Mouse (Mus musculus): Measurements from ENCODE around the gene Rabep1. TPM values are rescaled to one million over a fixed set of nuclear protein-coding genes. Genes with fewer than 3 reads are reported as not detected.

Gene Rabep1
- polyA plus RNA-seq, 1 experiment from 2014 or later: 27.7 TPM

GRCm38 (mm10) chr11:70871110-70871509, 26.5 kb downstream of the Rabep1 start:
- no peaks in the 10 kb centered on the region for H3K27me3 ChIP-seq (ENCODE audit: control insufficient read depth, insufficient read depth, low read length)
- no peak overlapping the region for H3K4me2 ChIP-seq (ENCODE audit: low read length)
- ATAC-seq (ENCODE audit: insufficient number of reproducible peaks, insufficient read depth, low FRiP score, low read depth): no peak
- peaks cover 5 to 18% of the 10 kb centered on the region in 2 experiments for H3K4me1 ChIP-seq (ENCODE audit: control insufficient read depth in 2 of 2, insufficient read depth in 2 of 2, low read length in 2 of 2)
- H3K36me3 ChIP-seq (ENCODE audit: control insufficient read depth, insufficient read depth, low read length): no peaks in the 10 kb centered on the region
- no peaks in the 10 kb centered on the region for H3K9me3 ChIP-seq (ENCODE audit: control insufficient read depth, low read length)
- 88% methylated on average over 1 of the region's 1 CpGs for WGBS
- H3K9ac ChIP-seq (ENCODE audit: low read length): no peak overlapping the region
- H3K27ac ChIP-seq (replicated peaks in 1 of 2; ENCODE audit: control insufficient read depth in 1 of 2, insufficient read depth in 1 of 2, low read depth in 2 of 2, low read length in 2 of 2): no peak overlapping the region
- no peak overlapping the region for H3K4me3 ChIP-seq (ENCODE audit: control insufficient read depth in 1 of 2, insufficient read depth in 1 of 2, low read depth in 1 of 2, low read length in 2 of 2)

- ATAC-seq (ENCODE audit: insufficient number of reproducible peaks, insufficient read depth, low FRiP score, low read depth): no peak
- WGBS: 73% methylated on average over 3 of the region's 3 CpGs
- Histone ChIP-seq H3K27me3 (ENCODE audit: control insufficient read depth, insufficient read depth, low read length) (no peaks in the 10 kb centered on the region), H3K9ac (ENCODE audit: low read length) (no peak overlapping the region), H3K4me1 (ENCODE audit: control insufficient read depth in 2 of 2, insufficient read depth in 2 of 2, low read length in 2 of 2) (peaks cover 5 to 18% of the 10 kb centered on the region in 2 experiments), H3K36me3 (ENCODE audit: control insufficient read depth, insufficient read depth, low read length) (0 out of 2 replicates have a peak, but pooled peaks cover 2% of the 10 kb centered on the region), H3K27ac (replicated peaks in 1 of 2; ENCODE audit: control insufficient read depth in 1 of 2, insufficient read depth in 1 of 2, low read depth in 2 of 2, low read length in 2 of 2) (no peak overlapping the region), H3K9me3 (ENCODE audit: control insufficient read depth, low read length) (no peaks in the 10 kb centered on the region), H3K4me3 (ENCODE audit: control insufficient read depth in 1 of 2, insufficient read depth in 1 of 2, low read depth in 1 of 2, low read length in 2 of 2) (no peak overlapping the region), H3K4me2 (ENCODE audit: low read length) (no peak overlapping the region)
These were observed 27.3 kb downstream of the Rabep1 start for GRCm38 (mm10) chr11:70871766-70872330.

- no peak overlapping the region for H3K9ac ChIP-seq (ENCODE audit: low read length)
- H3K4me2 ChIP-seq (ENCODE audit: low read length): no peak overlapping the region
- 85% methylated on average over 1 of the region's 1 CpGs for WGBS
- no peak overlapping the region for H3K27ac ChIP-seq (replicated peaks in 1 of 2; ENCODE audit: control insufficient read depth in 1 of 2, insufficient read depth in 1 of 2, low read depth in 2 of 2, low read length in 2 of 2)
- no peaks in the 10 kb centered on the region for H3K27me3 ChIP-seq (ENCODE audit: control insufficient read depth, insufficient read depth, low read length)
- H3K4me3 ChIP-seq (ENCODE audit: control insufficient read depth in 1 of 2, insufficient read depth in 1 of 2, low read depth in 1 of 2, low read length in 2 of 2): no peak overlapping the region
- no peaks in the 10 kb centered on the region for H3K9me3 ChIP-seq (ENCODE audit: control insufficient read depth, low read length)
- H3K36me3 ChIP-seq (ENCODE audit: control insufficient read depth, insufficient read depth, low read length): 0 out of 2 replicates have a peak, but pooled peaks cover 8% of the 10 kb centered on the region
- peaks cover 5 to 18% of the 10 kb centered on the region in 2 experiments for H3K4me1 ChIP-seq (ENCODE audit: control insufficient read depth in 2 of 2, insufficient read depth in 2 of 2, low read length in 2 of 2)
- no peak for ATAC-seq (ENCODE audit: insufficient number of reproducible peaks, insufficient read depth, low FRiP score, low read depth)
These were observed 29.5 kb downstream of the Rabep1 start for GRCm38 (mm10) chr11:70873846-70874613.

- Histone ChIP-seq H3K9me3 (ENCODE audit: control insufficient read depth, low read length) (no peaks in the 10 kb centered on the region), H3K4me2 (ENCODE audit: low read length) (no peak overlapping the region), H3K9ac (ENCODE audit: low read length) (no peak overlapping the region), H3K27me3 (ENCODE audit: control insufficient read depth, insufficient read depth, low read length) (no peaks in the 10 kb centered on the region), H3K4me3 (ENCODE audit: control insufficient read depth in 1 of 2, insufficient read depth in 1 of 2, low read depth in 1 of 2, low read length in 2 of 2) (no peak overlapping the region), H3K27ac (replicated peaks in 1 of 2; ENCODE audit: control insufficient read depth in 1 of 2, insufficient read depth in 1 of 2, low read depth in 2 of 2, low read length in 2 of 2) (no peak overlapping the region), H3K4me1 (ENCODE audit: control insufficient read depth in 2 of 2, insufficient read depth in 2 of 2, low read length in 2 of 2) (peaks cover 0 to 4% of the 10 kb centered on the region in 2 experiments; a peak in 1 of 4 replicates), H3K36me3 (ENCODE audit: control insufficient read depth, insufficient read depth, low read length) (peaks cover 17% of the 10 kb centered on the region)
- 94% methylated on average over 7 of the region's 7 CpGs for WGBS
- no peak for ATAC-seq (ENCODE audit: insufficient number of reproducible peaks, insufficient read depth, low FRiP score, low read depth)
These were observed 33.1 kb downstream of the Rabep1 start for GRCm38 (mm10) chr11:70877670-70878069.

- Histone ChIP-seq H3K4me3 (ENCODE audit: control insufficient read depth in 1 of 2, insufficient read depth in 1 of 2, low read depth in 1 of 2, low read length in 2 of 2) (no peak overlapping the region), H3K4me2 (ENCODE audit: low read length) (no peak overlapping the region), H3K27ac (replicated peaks in 1 of 2; ENCODE audit: control insufficient read depth in 1 of 2, insufficient read depth in 1 of 2, low read depth in 2 of 2, low read length in 2 of 2) (no peak overlapping the region), H3K9ac (ENCODE audit: low read length) (no peak overlapping the region), H3K9me3 (ENCODE audit: control insufficient read depth, low read length) (no peaks in the 10 kb centered on the region), H3K27me3 (ENCODE audit: control insufficient read depth, insufficient read depth, low read length) (no peaks in the 10 kb centered on the region), H3K36me3 (ENCODE audit: control insufficient read depth, insufficient read depth, low read length) (peaks cover 42% of the 10 kb centered on the region), H3K4me1 (ENCODE audit: control insufficient read depth in 2 of 2, insufficient read depth in 2 of 2, low read length in 2 of 2) (no peaks in the 10 kb centered on the region)
- no peak for ATAC-seq (ENCODE audit: insufficient number of reproducible peaks, insufficient read depth, low FRiP score, low read depth)
- WGBS: 79% methylated on average over 3 of the region's 3 CpGs
These were observed 38.4 kb downstream of the Rabep1 start for GRCm38 (mm10) chr11:70882905-70883430.

GRCm38 (mm10) chr11:70890643-70891042, 46.1 kb downstream of the Rabep1 start:
- H3K36me3 ChIP-seq (ENCODE audit: control insufficient read depth, insufficient read depth, low read length): peaks cover 45% of the 10 kb centered on the region
- H3K4me2 ChIP-seq (ENCODE audit: low read length): no peak overlapping the region
- no peaks in the 10 kb centered on the region for H3K27me3 ChIP-seq (ENCODE audit: control insufficient read depth, insufficient read depth, low read length)
- no peak for ATAC-seq (ENCODE audit: insufficient number of reproducible peaks, insufficient read depth, low FRiP score, low read depth)
- peaks cover 4% of the 10 kb centered on the region for H3K9me3 ChIP-seq (ENCODE audit: control insufficient read depth, low read length)
- no peak overlapping the region for H3K9ac ChIP-seq (ENCODE audit: low read length)
- no peak overlapping the region for H3K27ac ChIP-seq (replicated peaks in 1 of 2; ENCODE audit: control insufficient read depth in 1 of 2, insufficient read depth in 1 of 2, low read depth in 2 of 2, low read length in 2 of 2)
- no peak overlapping the region for H3K4me3 ChIP-seq (ENCODE audit: control insufficient read depth in 1 of 2, insufficient read depth in 1 of 2, low read depth in 1 of 2, low read length in 2 of 2)
- WGBS: 87% methylated on average over 2 of the region's 2 CpGs
- no peaks in the 10 kb centered on the region for H3K4me1 ChIP-seq (ENCODE audit: control insufficient read depth in 2 of 2, insufficient read depth in 2 of 2, low read length in 2 of 2)

- Histone ChIP-seq H3K4me3 (ENCODE audit: control insufficient read depth in 1 of 2, insufficient read depth in 1 of 2, low read depth in 1 of 2, low read length in 2 of 2) (no peak overlapping the region), H3K4me2 (ENCODE audit: low read length) (no peak overlapping the region), H3K9ac (ENCODE audit: low read length) (no peak overlapping the region), H3K27ac (replicated peaks in 1 of 2; ENCODE audit: control insufficient read depth in 1 of 2, insufficient read depth in 1 of 2, low read depth in 2 of 2, low read length in 2 of 2) (no peak overlapping the region), H3K36me3 (ENCODE audit: control insufficient read depth, insufficient read depth, low read length) (peaks cover 41% of the 10 kb centered on the region), H3K9me3 (ENCODE audit: control insufficient read depth, low read length) (peaks cover 4% of the 10 kb centered on the region), H3K27me3 (ENCODE audit: control insufficient read depth, insufficient read depth, low read length) (no peaks in the 10 kb centered on the region), H3K4me1 (ENCODE audit: control insufficient read depth in 2 of 2, insufficient read depth in 2 of 2, low read length in 2 of 2) (no peaks in the 10 kb centered on the region)
- no peak for ATAC-seq (ENCODE audit: insufficient number of reproducible peaks, insufficient read depth, low FRiP score, low read depth)
These were observed 47.0 kb downstream of the Rabep1 start for GRCm38 (mm10) chr11:70891616-70892015.
